Mouse (Mus musculus): ENCODE results near the gene Haspin. TPM values are rescaled to one million over a fixed set of nuclear protein-coding genes. Genes with fewer than 3 reads are reported as not detected.
"Not testable (repeated sequence)": the region's sequence is repeated elsewhere in the genome, so short reads cannot be mapped to it uniquely, and the experiment has no call there.

The Haspin gene
- polyA plus RNA-seq, 1 experiment, result 3.1 TPM

DNA sequence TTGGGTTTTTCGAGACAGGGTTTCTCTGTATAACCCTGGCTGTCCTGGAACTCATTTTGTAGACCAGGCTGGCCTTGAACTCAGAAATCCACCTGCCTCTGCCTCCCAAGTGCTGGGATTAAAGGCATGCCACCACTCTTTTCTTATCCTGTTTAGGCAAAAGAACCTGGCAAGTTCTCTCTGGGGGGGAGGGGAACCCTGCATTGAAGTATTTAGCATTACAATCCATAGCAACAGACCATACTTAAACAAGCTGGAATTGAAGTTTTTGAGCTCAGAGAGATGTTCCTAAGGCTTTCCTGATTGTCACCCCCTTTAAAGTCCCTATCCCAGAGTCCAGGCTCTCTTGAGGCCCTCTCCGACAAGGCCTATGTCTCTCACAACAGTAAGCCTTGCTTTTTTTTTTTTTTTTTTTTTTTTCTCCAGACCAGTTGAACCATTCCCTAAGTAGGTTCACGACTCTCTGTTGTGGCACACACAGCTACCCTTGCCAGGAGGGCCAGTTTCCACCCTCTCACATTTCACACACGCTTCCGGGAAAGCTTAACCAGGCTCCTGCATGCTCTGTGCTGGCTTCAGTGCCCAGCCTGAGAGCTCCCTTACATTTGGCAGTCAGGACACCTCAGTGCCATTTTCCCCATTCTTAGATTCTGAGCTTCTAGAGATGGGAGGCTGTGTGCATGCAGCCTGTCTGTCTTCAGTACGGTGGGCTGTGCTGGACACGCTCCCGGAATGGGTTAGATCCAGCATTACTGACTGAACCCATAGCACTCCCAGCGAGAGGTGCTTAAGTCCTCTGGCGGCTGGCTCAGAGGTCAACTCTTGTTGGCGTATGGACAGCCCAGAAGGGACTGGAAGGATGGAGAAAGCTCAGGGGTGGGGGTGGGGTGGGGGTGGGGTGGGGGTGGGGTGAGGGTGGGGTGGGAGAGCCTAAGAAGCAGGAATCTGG, 8.2 kb upstream of the Haspin start:
- no peak for DNase-seq (ENCODE audit: low read depth, low spot score)
- WGBS, result 66% methylated on average over 11 of the region's 11 CpGs

DNA sequence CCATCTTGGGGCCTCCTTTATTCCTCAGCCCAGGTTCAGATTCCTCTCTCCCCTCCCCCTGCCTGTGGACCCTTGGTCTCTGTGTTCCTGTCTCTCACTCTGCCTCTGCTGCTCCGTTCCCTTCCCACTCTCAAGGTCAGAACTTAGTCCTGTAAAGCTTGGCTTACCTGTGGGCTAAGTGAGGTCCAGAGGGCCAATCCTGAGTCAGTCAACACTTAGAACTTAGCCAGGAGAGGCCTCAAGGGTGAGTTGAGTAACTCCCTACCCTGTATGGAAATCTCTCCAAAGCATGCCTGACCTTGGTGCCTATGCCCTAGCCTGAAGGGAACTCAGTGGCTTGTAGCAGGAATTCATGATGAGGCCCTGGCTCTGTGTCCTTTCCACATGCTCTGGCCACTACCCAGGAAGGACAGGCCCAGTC, 6.2 kb upstream of the Haspin start:
- WGBS, result 63% methylated on average over 1 of the region's 1 CpGs

DNA sequence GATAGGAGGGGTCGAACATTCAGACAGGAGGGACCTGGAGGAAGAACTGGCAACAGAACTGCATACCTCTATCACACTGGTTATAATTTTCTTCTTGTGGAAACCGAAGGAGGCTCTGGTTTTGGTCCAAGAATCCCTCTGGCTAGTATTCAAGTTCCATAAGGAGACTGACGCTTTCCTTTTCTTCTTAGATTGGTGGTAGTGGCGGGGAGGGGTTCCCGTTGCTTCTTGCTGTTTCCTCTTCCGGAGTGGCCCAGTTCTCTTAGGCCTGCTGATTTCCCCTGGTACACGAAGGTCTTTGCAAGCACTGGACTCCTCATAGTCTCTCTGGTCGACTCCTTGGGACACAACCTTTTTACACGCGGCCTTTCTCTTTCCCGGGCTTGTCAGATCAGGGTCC, 978 bp downstream of the Haspin start:
- WGBS, result 3% methylated on average over 11 of the region's 11 CpGs
- no peak for DNase-seq (ENCODE audit: low read depth, low spot score)

More for the DNA sequence above, 6.2 kb upstream of the Haspin start:
- no peak for DNase-seq (ENCODE audit: low read depth, low spot score)

DNA sequence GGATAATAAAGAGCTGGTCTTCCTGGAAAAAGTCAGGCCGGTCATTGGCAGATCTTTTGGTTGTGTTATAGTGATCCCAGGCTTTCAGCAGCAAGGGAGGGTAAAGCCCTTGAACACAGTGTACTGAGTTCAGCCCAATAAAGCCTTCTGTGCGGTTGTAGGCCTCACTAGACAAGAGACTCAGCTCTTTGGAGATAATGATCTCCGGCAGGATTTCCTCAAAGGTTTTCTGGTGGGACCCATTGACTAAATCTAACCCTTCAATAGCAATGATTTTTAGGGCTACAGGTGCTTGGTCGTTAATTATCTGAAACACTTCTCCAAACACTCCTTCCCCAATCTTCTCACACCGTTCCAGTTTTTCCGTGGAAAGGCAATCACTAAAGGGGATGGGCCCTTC, 1.5 kb downstream of the Haspin start:
- 23% methylated on average over 6 of the region's 6 CpGs for WGBS
- no peak for DNase-seq (ENCODE audit: low read depth, low spot score)

DNA sequence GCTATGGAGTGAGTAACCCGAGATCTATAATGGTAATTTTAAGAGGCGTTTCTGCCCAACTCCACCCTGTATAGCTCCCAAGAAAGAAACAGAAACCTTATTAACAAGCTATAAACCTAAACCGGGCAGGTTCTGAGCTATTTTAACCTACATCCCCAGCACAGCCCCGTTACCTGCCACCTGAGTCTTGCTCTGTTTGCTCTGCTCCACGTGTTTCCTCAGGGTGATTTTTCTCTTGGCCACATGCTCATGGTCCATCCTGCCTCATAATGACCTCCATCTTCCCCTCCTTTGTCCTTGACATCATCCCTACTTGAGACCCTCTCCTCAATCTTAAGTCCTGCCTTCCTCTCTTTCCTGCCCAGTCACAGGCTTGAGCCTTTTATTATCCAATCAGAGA, 3.9 kb downstream of the Haspin start:
- WGBS, result 35% methylated on average over 5 of the region's 5 CpGs
- DNase-seq (ENCODE audit: low read depth, low spot score), result no peak

DNA sequence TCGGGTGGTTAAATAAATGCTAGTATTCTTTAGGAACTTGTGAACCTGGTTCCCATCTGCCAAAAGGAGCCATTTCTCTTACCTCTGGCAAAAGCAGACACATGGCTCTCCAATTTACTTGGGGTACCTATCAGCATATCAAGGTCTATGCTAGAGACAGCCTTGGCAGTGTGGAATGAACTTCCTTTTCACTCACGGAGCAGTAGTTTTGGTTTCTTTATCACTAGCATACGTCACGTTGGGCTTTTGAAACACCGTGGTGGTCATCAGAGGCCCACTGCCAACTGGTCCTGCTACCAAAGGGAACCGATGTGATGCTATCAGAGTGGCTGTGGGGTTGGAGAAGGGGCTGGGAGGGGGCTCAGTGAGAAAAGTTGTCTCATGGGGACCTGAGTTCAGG, 5.1 kb downstream of the Haspin start:
- 91% methylated on average over 6 of the region's 6 CpGs for WGBS

DNA sequence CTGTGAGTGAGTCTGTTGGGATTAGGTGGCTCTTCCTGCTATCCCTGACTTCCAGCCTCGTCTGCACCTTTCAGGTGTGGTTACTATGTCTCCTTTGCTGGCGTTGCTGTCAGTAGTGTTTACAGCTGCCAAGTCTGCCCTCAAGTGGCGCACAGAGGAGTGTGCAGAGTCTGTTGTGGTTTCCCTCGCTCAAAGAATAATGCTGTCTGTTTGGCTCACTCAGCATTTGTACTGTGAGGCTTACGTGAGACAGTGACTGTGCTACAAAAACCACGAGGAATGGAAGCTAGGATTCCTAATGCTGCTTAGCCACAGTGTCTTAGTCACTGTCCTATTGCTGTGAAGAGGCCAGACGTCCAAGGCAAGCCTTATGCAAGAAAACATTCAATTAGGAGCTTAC, 7.1 kb downstream of the Haspin start:
- WGBS, result 40% methylated on average over 7 of the region's 7 CpGs
- no peak for DNase-seq (ENCODE audit: low read depth, low spot score)

More for the DNA sequence above, 5.1 kb downstream of the Haspin start:
- no peak for DNase-seq (ENCODE audit: low read depth, low spot score)

DNA sequence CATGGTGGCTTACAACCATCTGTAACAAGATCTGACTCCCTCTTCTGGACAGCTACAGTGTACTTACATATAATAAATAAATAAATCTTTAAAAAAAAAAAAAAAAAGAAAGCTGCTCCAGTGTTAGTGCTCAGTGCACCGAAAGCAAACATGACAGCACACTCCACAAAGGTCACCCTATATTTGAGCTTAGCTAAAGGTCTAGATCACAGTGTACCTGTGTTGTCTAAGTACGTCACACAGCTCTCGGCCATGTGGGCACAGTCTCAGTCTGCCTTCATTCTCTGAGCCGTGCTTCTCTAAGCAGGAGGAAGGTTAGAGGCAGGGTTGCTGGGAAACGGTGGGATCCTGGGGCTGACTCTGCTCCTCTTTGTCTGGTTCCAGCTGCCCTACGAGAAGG, 11.6 kb downstream of the Haspin start:
- DNase-seq (ENCODE audit: low read depth, low spot score), result no peak
- 93% methylated on average over 6 of the region's 6 CpGs for WGBS

DNA sequence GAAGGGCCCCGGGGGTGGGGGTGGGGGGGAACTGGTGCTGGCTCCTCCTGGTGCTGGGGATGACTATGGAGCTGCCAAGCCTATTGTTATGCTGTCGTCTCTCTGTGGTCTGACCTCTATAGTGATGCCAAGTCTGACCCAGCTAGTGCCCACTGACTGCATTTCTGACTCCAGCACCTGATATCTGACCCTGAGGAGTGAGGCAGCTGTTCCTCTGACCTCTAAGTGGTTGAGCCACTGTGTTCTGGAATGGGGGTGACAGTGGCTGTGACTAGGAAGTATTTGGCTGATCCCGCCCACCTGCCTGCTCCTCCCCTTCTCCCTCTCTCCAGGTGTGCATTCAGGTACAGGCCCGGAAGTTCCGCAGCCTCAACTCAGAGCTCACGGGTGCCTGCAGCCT, 26.7 kb downstream of the Haspin start:
- DNase-seq (ENCODE audit: low read depth, low spot score), result no peak
- 62% methylated on average over 6 of the region's 6 CpGs for WGBS

DNA sequence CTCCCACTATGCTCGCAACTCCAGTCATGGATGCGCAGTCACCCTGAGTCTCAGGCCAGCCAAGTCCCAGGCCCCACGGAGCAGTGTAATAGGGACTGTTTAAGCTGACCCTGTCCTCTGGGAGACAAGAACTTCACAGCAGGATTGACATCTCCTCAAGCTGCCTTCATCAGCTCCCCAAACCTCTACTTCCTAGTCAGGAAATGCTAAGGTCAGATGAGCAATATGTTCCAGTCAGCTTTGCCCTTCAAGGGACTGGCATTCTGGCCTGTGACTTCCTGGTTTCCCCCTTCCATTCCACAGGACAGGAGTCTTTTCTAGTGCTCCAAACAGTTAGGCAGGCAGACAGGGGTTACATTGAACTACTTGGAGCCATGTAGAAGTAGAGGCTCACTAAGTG, 28.2 kb downstream of the Haspin start:
- 90% methylated on average over 3 of the region's 3 CpGs for WGBS
- no peak for DNase-seq (ENCODE audit: low read depth, low spot score)

DNA sequence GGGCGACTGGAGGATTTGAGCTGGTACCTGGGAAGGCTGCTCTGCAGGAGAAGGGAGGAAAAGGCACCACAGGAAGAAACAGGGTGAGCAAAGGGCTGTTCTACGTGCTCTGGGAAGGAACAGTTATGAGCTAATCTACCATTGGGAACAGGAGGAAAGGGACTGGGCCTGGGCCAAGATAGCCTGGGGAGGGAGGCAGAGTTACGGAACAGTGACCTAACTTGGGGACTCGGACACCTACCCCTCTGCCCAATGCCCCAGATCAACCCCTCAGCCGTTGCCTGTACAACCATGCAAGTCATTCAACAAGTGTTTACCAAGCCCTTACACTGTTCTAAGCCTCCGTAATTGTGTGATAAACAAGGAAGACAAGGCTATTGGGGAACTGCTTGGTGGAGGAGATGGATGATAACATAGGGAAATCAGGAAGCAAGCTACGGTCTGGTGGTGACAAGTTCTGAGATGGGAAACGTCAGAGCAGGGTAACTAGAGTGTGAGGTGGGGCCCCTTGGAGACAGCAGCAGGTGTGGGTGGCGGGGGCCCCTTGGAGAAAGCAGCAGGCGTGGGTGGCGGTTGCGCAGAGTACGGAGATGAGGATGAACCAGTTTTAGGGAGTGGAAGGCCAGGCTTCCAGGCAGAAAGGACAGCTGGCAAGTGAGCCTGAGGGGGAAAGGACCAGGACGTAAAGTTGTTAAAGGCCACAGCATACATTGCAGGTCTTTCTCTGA, 29.0 kb downstream of the Haspin start:
- WGBS, result 67% methylated on average over 14 of the region's 14 CpGs

DNA sequence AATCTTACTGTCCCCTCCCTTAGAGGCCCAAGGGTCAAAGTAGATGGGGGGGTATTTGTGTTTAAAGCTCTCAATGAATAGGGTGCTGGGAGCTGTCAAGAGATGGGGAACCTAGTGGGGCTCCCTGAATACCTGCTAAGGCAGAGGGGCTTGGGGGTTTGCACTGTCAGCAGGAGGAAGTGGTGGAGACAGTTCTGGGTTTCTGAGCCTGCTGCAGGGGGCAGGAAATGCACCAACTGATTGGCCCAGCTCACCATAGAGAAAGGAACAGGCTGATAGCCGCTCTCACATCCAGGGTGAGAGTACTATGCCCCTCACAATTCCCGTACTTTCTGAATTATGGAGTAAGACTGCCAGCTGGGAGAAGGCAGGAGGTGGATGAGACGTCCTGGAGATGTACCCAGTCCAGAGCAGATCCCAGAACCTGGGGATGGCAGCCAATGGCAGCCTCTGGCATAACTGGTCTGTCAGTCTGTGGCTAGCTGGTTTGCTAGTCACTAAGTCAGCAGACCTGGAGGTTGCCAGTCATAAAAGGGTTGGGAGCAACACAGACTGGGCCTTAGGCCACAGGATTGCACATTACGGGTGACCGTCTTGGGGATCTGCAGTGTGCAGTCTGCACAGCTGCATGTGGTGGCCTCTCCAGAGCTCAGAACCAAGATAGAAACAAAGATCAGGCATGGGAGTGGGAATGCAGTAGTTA, 29.7 kb downstream of the Haspin start:
- WGBS, result 80% methylated on average over 5 of the region's 5 CpGs
- no peak for DNase-seq (ENCODE audit: low read depth, low spot score)

More for the DNA sequence above, 29.0 kb downstream of the Haspin start:
- DNase-seq (ENCODE audit: low read depth, low spot score), result no peak

DNA sequence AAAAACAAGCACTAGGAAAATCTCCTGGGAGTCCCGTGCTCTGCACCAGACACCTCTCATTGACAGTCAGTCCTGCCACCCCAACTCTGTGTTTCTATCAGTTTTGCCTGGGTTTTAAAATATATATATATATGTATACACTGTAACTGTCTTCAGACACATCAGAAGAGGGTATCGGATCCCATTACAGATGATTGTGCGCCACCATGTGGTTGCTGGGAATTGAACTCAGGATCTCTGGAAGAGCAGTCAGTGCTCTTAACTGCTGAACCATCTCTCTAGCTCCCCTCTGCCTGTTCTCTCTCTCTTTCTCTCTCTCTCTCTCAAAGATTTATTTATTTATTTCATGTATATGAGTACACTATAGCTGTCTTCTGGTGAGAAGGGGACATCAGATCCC, 30.7 kb downstream of the Haspin start:
- WGBS, result 31% methylated on average over 3 of the region's 3 CpGs

DNA sequence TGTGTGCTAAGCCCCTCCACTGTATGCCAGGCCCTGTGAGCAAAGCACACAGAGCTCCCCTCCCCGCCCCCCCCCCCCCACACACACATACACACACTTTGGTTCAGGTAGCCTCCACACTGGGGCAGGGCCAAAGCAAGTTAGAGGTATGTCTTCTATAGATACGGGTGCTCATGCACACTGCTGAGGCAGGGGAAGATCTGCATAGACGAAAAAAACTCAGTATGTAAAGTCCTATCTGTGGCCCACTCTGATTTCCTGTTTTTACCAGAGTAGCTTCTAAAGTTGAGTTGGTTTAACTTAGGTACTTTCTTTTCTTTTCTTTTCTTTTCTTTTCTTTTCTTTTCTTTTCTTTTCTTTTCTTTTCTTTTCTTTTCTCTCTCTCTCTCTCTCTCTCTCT, 32.8 kb downstream of the Haspin start:
- WGBS, result 42% methylated on average over 3 of the region's 3 CpGs
- DNase-seq (ENCODE audit: low read depth, low spot score), result no peak

More for the DNA sequence above, 30.7 kb downstream of the Haspin start:
- not testable (repeated sequence) for DNase-seq (ENCODE audit: low read depth, low spot score)

DNA sequence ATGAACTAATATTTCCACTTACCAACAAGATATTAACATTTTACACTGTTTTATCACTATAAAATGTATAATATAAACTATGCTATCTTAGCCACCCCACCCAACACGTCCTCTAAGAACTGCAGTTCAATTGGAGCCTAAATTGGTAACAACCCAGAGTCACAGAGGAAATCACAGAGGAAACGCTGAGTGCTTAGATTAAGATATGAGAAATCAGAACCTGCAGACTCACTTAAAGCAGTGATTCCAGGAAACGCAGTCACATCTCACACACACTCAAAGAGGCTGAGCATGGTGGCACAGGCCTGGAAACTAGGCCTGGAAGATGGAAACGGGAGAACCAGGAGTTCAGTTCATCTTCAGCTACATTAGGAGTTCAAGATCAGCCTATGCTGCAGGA, 36.8 kb downstream of the Haspin start:
- no peak for DNase-seq (ENCODE audit: low read depth, low spot score)
- WGBS, result 73% methylated on average over 4 of the region's 4 CpGs

DNA sequence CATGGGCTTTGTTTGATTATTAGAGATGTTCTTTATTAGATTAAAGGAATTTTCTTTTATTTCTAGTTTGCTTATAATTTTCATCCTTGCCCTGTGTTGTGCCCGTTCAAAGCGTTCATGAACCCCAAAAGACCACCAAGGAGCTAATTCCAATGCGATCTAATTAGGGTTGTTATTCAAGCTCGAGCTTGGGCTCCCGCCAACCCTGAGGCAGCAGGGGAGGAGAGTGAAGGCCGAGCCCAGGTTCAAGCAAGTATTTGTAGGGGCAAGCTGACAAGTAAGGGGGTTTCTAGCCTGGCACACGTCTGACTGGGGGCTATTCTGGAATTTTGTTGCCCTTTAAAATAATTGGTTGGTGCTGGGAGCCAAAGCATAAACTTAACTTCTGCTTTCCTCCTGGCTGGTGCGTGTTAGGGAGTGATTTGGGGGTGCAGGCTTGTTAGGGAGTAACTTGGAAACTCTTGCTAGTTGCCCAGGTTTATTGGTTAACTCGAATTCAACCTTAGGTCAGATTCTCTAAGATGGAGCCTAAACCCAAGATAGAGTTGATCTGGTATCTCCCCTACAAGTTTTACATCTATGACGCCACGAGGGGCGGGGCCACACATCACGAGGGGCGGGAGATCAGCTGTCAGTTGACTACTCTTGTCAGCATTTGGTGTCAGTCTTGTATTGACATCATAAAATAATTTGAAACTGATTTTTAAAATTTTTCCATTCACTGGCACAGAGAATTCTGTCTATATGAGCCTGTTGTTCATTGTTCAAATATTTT, 37.9 kb downstream of the Haspin start:
- 70% methylated on average over 14 of the region's 14 CpGs for WGBS

DNA sequence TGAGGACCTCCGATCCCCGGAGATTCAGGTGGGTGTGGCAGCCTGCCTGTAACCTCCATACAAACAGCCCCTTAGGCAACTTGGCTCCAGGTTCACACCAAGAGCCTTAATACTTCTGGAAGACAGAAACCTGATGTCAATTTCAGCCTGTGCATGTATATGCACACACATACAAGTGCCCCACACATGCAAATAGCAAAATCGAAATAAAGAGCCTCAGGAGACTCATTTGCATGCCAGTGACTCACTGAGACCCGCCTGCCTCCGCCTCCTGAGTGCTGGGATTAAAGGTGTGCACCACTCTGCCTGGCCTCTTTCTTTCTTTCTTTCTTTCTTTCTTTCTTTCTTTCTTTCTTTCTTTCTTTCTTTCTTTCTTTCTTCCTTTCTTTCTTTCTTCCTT, 39.2 kb downstream of the Haspin start:
- 35% methylated on average over 5 of the region's 5 CpGs for WGBS
- DNase-seq (ENCODE audit: low read depth, low spot score), result no peak

More for the DNA sequence above, 37.9 kb downstream of the Haspin start:
- DNase-seq (ENCODE audit: low read depth, low spot score), result no peak

DNA sequence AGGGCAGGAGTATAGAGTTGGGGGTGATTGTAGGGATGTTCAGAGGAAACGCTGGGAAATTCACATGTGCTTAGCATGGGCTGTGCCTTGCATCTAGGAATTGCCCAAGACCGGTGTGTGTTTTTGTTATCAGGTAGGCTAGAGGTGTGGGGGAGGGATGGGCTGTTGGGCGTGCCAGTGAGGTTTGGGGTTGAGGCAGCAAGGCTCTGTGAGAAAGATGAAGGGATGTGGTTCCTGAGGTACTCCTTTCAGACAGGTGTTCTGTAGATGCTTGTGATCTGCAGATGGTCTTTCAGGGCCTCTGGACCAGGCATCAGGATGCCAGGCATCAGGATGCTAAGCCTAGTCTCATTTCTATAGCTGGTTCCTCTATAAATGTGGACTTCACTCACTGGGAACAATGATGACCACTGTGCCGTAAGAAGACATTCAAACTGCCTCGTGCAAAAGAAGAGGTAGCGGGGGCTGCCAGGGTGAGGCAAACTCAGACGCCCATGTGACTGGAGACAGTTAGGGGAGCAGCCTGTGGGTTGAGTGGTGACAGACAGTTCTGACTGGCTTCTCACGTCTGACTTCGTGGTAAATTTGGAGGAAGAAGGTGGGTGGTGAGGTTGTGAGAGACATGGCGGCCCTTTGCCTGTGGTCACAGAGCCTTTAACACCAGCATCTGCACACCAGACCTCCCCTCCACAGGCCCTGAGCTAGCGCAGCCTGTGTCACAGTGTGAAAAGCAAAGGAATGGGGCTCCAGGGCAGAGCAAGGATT, 43.7 kb downstream of the Haspin start:
- 70% methylated on average over 11 of the region's 11 CpGs for WGBS
- DNase-seq (ENCODE audit: low read depth, low spot score), result no peak

DNA sequence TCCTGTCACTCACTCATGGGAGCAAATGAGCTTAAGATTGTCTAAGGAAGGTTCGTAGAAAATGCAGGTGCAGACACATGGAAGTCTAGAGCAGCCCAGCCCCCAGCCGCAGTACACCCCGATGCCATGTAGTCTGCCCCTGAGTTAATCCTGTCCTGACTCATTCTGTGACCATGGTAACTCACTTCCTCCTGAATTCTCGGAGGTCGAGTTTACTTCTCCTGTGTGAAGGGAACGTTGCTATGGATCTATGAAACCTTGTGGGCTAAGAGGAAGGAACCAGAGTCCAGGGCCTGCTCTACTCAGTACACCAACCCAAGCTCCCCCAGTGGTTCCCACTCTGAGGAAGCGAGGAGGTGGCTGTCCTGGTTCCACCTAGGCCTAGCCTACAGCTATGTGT, 45.2 kb downstream of the Haspin start:
- 72% methylated on average over 7 of the region's 7 CpGs for WGBS
- DNase-seq (ENCODE audit: low read depth, low spot score), result no peak

All from large intestine, adult 2 months (tissue).